Mouse (Mus musculus) hindbrain, embryonic 14.5 days (tissue): Measurements from ENCODE around the gene Ikbip. TPM values are rescaled to one million over a fixed set of nuclear protein-coding genes. Genes with fewer than 3 reads are reported as not detected.

Experiments used
- ATAC-seq: fragments of 200-750 bp; cut with Nextera tagmentation; 2 replicates; pipeline ENCODE4 v1.8.0; 2017; ENCODE audit warnings: moderate number of reproducible peaks, mild to moderate bottlenecking, moderate TSS enrichment, moderate library complexity; ENCODE audit not compliant: low FRiP score
- DNase-seq: peaks from one replicate; pipeline ENCODE4 v3.0.0-alpha.2; 2015; ENCODE audit warnings: low spot score
- H3K27ac ChIP-seq: fragments of 300-500 bp; sonication (generic); 2 replicates; pipeline ENCODE4 v1.5.1; 2014; ENCODE audit warnings: mild to moderate bottlenecking, moderate library complexity
- H3K27me3 ChIP-seq: fragments of 300-500 bp; sonication (generic); 2 replicates; pipeline ENCODE4 v1.6.1; 2014; ENCODE audit warnings: mild to moderate bottlenecking, low read length, mixed read lengths; ENCODE audit not compliant: control insufficient read depth, insufficient read depth
- H3K36me3 ChIP-seq: fragments of 300-500 bp; sonication (generic); replicated peaks from 2 replicates; pipeline ENCODE4 v1.6.1; 2014; ENCODE audit not compliant: control insufficient read depth, insufficient read depth
- H3K4me1 ChIP-seq: fragments of 300-500 bp; sonication (generic); replicated peaks from 2 replicates; pipeline ENCODE4 v1.6.1; 2014; ENCODE audit warnings: antibody characterized with exemption, low read length, mixed read lengths; ENCODE audit not compliant: control insufficient read depth, insufficient read depth
- H3K4me2 ChIP-seq: fragments of 300-500 bp; sonication (generic); replicated peaks from 2 replicates; pipeline ENCODE4 v1.6.1; 2014; ENCODE audit warnings: mild to moderate bottlenecking, moderate library complexity
- H3K4me3 ChIP-seq: fragments of 300-500 bp; sonication (generic); replicated peaks from 2 replicates; pipeline ENCODE4 v1.5.1; 2014; ENCODE audit warnings: mild to moderate bottlenecking, low read length
- H3K9ac ChIP-seq: fragments of 300-500 bp; sonication (generic); 2 replicates; pipeline ENCODE4 v1.6.1; 2014
- H3K9me3 ChIP-seq: fragments of 300-500 bp; sonication (generic); 2 replicates; pipeline ENCODE4 v1.6.1; 2016; ENCODE audit warnings: low read length; ENCODE audit not compliant: control insufficient read depth
- WGBS: fragments of 180-500 bp; shearing (Covaris S2); extraction: QIAGEN DNeasy Blood & Tissue Kit; methylation state at CpG from one replicate; pipeline ENCODE4 v1.1.7; 2014; 5-methylcytosine and 5-hydroxymethylcytosine counted together
- polyA plus RNA-seq: library from polyadenylated mRNA; unstranded; fragments of >200 nt; fragmentation: Nextera tagmentation; extraction: Ambion mirVana; gene quantifications from 2 replicates; pipeline ENCODE4 v1.2.1, GENCODE M21; 2014

The Ikbip gene
- polyA plus RNA-seq, 1 experiment from 2014 or later: 19.8 TPM

GRCm38 (mm10) chr10:91142654-91143191, 60.0 kb downstream of the Ikbip start:
- Histone ChIP-seq H3K4me1 (no peaks in the 10 kb centered on the region), H3K4me2 (no peak overlapping the region)
- WGBS: 78% methylated on average over 10 of the region's 10 CpGs

GRCm38 (mm10) chr10:91143313-91144230, 60.8 kb downstream of the Ikbip start:
- H3K9me3 ChIP-seq: no peaks in the 10 kb centered on the region
- H3K4me1 ChIP-seq: no peaks in the 10 kb centered on the region
- DNase-seq (no peak), ATAC-seq (0 out of 2 replicates have a peak, but pooled peaks have one; percentile 46)
- H3K27ac ChIP-seq: no peak overlapping the region
- no peaks in the 10 kb centered on the region for H3K27me3 ChIP-seq
- WGBS: 78% methylated on average over 18 of the region's 18 CpGs
- H3K4me2 ChIP-seq: no peak overlapping the region
- no peak overlapping the region for H3K9ac ChIP-seq
- H3K36me3 ChIP-seq: peaks cover 28% of the 10 kb centered on the region
- no peak overlapping the region for H3K4me3 ChIP-seq

More at GRCm38 (mm10) chr10:91142654-91143191, 60.0 kb downstream of the Ikbip start:
- Histone ChIP-seq H3K9me3 (no peaks in the 10 kb centered on the region), H3K9ac (no peak overlapping the region), H3K36me3 (peaks cover 24% of the 10 kb centered on the region), H3K4me3 (no peak overlapping the region), H3K27me3 (no peaks in the 10 kb centered on the region), H3K27ac (no peak overlapping the region)
- ATAC-seq (no peak), DNase-seq (no peak)

GRCm38 (mm10) chr10:91145413-91145812, 62.7 kb downstream of the Ikbip start:
- WGBS: 95% methylated on average over 7 of the region's 7 CpGs
- no peak overlapping the region for H3K4me3 ChIP-seq
- no peaks in the 10 kb centered on the region for H3K4me1 ChIP-seq
- no peak overlapping the region for H3K27ac ChIP-seq
- H3K9me3 ChIP-seq: no peaks in the 10 kb centered on the region
- DNase-seq (no peak), ATAC-seq (no peak)
- no peak overlapping the region for H3K9ac ChIP-seq
- H3K36me3 ChIP-seq: peaks cover 47% of the 10 kb centered on the region
- H3K27me3 ChIP-seq: no peaks in the 10 kb centered on the region
- no peak overlapping the region for H3K4me2 ChIP-seq

Other genes starting within 250 kb of the Ikbip start
- gene Apaf1, start 170 bp upstream of the Ikbip start, polyA plus RNA-seq: 22.2 and 22.7 TPM in 2 replicates
- gene Slc25a3, start 41.1 kb downstream of the Ikbip start, polyA plus RNA-seq: 626 and 634 TPM in 2 replicates
- gene Tmpo, start 98.4 kb downstream of the Ikbip start, polyA plus RNA-seq: 111 and 115 TPM in 2 replicates